Mouse (Mus musculus): ENCODE measurements around the gene Sphk2. TPM values are rescaled to one million over a fixed set of nuclear protein-coding genes. Genes with fewer than 3 reads are reported as not detected.
A peak's percentile ranks its signal among the peaks of the same experiment; 100 is the strongest.
"Not testable (repeated sequence)": the region's sequence is repeated elsewhere in the genome, so short reads cannot be mapped to it uniquely, and the experiment has no call there.

Gene Sphk2
- total RNA-seq, 2 experiments from 2014 or later: 11.8 to 13.8 TPM

DNA sequence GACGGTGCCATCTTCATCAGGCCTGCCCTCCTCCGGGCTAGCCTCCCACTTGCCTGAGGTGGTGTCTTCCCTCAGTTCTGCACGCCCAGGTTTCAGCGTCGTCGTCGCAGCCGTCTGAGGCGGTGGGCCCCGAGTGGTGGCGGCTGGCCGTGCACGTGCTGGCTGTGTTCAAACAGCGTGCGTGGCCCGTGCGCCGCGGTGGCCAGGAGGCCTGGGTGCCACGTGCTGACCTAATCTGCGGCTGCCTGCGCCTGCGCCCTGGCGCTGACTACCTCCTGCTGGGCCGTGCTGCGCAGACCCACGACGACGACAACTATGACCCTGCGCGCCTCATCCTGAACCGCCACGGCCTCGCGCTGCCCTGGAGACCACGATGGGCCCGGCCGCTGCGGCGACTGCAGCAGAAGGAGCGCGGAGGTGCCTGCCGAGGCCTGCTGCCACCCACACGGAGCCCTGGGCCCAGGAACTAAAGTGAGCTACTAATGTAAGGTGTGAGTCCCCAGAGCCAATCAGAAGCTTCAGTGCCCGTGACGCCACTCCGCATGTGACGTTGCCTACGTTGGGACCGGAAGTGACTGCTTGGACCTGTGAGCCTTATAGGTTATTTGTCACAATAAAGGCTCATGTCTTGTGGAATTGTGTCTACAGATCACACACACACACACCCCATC lies 23.7 kb downstream of the Sphk2 start, which contains the start of gene Sec1:
Gene Sec1, minus strand, starts transcription at position 482 of the 671 bp plus-strand sequence.
- DNase-seq: no peak

- no peak for DNase-seq
These were observed 25.4 kb downstream of the Sphk2 start for GRCm38 (mm10) chr7:45692364-45692763.

- DNase-seq: no peak
These were observed 28.0 kb downstream of the Sphk2 start for GRCm38 (mm10) chr7:45689800-45690199.

DNA sequence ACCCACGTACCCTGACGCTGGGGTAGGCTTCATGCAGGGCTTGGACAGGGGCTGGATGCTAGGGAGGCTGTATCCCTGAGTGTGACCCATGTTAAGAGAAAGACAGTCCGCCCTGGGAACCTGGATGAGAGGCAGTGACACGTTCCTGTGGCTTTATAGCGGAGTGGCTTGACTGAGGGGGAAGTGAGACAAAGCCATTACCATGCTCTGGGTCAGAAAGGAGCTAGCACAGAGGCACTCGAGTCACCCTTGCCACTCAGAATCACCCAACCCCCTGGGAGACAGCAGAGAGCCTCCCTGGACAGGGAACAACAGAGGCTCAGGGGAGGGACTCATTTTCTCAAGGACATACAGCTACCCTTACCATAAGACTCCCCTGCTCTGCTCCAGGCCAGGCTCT lies 28.7 kb downstream of the Sphk2 start:
- DNase-seq: no peak

DNA sequence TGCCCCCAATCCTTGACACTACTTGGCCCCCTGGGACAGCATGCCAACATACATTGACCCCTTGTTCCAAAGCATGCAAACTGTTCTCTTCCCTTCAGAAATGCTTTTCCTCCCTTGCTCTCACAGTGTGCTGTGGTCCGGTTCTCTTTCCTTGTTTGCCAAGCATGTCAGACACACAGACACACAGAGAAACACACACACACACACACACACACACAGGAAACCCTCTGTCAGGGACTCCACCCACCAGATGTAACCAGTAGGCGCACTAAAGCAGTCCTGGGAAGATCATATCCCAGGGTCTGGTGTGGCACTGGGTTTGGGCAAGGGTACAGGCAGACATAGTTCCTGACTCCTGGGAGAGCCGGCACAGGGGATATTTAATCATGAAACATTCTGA lies 31.0 kb downstream of the Sphk2 start:
- DNase-seq: no peak

- DNase-seq: no peak
These were observed 32.0 kb downstream of the Sphk2 start for GRCm38 (mm10) chr7:45685811-45686210.

DNA sequence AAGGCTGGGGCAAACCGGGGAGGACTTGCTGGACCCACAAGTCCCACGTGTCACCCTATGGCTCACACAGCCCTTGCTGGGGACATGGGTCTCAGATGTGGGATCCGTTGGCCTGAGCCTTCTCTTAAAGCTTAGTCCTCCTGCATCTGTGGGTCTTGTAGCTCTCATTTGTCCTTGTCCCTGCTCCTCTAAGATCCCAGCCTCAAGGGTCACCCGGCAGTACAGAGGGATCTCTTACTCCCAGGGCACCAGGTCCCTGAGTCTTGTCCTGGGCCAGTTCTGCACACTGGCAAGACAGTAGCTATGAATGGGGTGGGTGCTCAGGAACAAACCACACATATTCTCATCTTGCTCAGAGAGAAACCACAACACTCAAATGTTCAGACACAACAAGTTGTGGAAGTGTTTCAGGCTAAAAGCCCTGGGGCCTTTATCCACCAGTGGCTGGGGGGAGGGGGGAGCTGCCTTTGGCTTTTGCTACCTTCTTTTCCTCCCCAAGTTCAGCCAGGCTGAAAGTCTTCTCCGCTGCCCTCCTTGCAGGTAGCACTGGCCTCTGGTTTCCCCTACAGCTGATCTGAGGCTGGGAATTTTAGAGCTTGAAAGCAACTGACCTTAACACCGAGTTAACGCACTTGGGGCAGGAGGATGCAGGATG lies 34.3 kb downstream of the Sphk2 start, which contains the start of gene Ntn5:
Gene Ntn5, plus strand, starts transcription at position 627 of the 655 bp plus-strand sequence.
- no peak for DNase-seq

- peak; percentile 92 for DNase-seq
These were observed 35.4 kb downstream of the Sphk2 start for GRCm38 (mm10) chr7:45682144-45683126.

- DNase-seq: no peak
These were observed 36.6 kb downstream of the Sphk2 start for GRCm38 (mm10) chr7:45681046-45681736.

DNA sequence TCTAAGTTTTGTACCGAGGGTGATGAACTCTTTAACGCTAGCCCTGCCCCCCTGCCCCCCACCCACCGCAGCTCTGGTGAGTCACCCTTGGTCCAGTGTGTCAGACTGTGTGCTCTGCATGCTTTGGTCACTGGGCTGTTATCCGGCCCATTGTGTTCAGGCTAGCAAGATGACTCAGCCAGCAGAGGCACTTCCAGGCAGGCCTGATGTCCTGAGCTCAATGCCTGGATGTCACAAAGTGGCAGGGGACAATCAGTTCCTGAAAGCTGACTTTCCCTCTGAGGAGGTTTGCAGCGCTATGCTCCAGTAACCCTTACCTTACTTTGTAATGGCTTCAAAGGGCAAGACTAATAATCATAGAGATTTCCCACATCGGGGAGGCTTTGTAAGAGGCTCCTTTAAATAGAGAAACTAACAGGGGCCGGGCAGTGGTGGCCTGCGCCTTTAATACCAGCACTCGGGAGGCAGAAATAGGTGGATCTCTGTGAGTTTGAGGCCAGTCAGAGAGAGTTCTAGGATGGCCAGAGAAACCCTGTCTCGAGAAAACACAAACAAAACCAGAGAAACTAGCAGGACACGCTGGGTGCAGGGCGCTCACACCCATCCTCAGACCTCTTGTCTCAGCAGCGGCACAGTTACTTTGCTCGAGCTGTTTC lies 37.7 kb downstream of the Sphk2 start:
- DNase-seq: no peak

DNA sequence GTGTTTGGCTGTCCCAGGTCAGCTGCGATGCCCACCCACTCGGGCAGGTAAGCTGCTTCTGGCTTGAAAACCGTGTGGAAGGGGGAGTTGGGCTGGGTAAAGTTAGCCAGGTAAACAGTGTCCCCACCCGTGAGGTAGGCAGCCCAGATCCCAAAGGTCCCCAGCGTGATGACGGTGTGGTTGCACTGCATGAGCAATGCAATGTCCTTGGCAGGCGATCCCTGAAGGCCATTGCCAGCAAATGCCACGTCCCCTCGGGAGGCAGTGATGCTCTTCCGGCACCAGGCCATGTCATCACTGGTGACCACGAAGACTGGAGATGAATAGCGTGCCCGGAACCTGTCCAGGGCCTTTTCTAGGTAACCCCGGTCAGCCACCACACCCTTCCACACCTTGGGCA lies 39.3 kb downstream of the Sphk2 start:
- DNase-seq: no peak

DNA sequence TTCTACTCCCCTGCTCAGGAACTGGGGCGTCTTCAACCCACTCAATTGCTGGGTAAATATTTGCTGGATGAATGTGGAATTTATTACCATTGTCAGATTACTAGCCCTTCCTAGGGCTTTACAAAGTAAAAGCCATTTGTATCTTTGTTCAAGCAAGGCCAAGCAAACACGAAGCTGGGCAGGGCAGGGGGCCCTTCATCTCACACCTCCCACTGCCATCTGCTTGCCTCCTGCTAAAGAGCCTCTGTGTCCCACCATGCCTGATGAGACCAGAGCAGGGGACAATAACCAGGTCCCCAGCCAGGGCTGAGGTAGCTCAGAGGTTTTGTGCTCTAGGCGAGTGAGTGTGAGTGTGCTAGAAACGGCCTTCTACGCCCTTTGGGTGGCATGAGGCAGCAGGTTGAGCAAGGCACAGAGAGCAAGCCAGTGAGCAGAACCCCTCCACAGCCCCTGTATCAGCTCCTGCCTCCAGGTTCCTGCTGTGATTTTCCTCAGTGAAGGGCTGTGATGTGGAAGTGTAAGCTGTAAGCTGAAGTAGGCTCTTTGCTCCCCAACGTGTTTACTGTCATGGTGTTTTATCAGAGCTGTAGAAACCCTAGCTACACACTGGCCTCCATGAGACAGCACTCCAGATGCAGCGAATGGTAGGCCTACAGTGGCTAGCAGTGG lies 40.0 kb downstream of the Sphk2 start:
- DNase-seq: no peak

GRCm38 (mm10) chr7:45668921-45669320 lies 48.9 kb downstream of the Sphk2 start:
- no peak for DNase-seq

DNA sequence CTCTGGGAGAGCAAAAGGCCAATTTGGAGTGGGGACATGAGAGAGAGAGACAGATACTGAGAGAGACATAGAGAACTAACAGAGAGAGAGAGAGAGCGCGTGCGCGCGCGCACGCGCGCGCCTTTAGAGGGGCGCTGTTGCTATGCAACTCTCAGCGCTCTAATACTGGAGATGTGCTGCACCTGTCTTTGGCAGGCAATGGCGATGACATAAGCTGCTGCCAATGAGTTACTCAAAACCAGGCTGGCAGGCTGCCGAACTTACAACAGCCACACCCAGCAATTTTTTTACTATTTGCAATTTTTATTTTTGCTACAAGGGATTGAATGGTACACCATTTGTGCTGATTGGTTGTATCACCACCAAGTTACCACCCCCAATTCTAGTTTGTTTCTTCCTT lies 50.0 kb downstream of the Sphk2 start:
- DNase-seq: no peak

DNA sequence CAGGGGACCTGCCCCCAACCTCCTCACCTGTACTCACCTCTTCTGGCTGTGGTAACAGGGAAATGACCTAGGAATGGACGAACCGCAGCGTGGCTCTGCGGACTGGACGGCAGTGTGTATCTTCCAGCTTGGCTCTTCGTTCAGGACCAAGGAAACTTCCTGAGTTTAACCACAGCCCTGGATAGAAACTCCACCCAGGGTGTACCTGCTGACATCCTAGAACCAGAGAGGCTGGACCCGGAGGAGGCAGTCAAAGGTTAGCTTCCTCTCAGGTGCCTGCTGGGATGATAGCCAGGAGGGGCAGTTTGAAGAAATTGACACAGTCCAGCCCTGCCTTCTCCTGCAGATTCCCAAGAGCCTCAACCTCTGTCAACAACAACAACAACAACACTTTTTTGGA lies 51.6 kb downstream of the Sphk2 start, which contains the start of gene Fut2:
Gene Fut2, minus strand, starts transcription at position 234 of the 400 bp plus-strand sequence.
- no peak for DNase-seq

GRCm38 (mm10) chr7:45665303-45666138 lies 52.3 kb downstream of the Sphk2 start:
- DNase-seq: no peak

DNA sequence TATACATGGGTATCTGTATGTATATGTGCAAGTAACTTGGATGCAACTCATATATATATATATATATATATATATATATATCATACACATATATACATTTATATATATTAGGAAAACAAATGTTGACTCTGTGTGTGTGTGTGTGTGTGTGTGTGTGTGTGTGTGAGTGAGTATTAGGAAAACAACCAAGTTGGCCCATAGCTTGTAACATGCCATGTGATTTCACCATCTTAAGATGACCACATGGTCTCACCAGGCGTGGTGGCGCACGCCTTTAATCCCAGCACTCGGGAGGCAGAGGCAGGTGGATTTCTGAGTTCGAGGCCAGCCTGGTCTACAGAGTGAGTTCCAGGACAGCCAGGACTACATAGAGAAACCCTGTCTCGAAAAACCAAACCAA lies 56.1 kb downstream of the Sphk2 start:
- DNase-seq: not testable (repeated sequence)

GRCm38 (mm10) chr7:45660746-45661478 lies 56.9 kb downstream of the Sphk2 start:
- DNase-seq: no peak

All from gastrocnemius, postnatal 10 days (tissue).